Mouse (Mus musculus): ENCODE data around the gene Nnmt.
A peak's percentile ranks its signal among the peaks of the same experiment; 100 is the strongest.

Nnmt gene

GRCm38 (mm10) chr9:48558637-48559036 is 46.3 kb downstream of the Nnmt start:
- DNase-seq (ENCODE audit: low read depth): peak; percentile 83

- DNase-seq (ENCODE audit: low read depth): peak; percentile 42
These were observed 55.9 kb downstream of the Nnmt start for GRCm38 (mm10) chr9:48549056-48549455.

GRCm38 (mm10) chr9:48547233-48547632 is 57.7 kb downstream of the Nnmt start:
- DNase-seq (ENCODE audit: low read depth): no peak

Measured in naive thymus-derived CD4-positive, alpha-beta T cell, adult 2 months (primary cell).